Mouse (Mus musculus) regulatory T cell (primary cell): ENCODE measurements around the gene Ddx20.
"Not testable (repeated sequence)": the region's sequence is repeated elsewhere in the genome, so short reads cannot be mapped to it uniquely, and the experiment has no call there.

Experiments
- in situ Hi-C: fragments of 300-600 bp; cut with MboI, MseI; formaldehyde crosslinking; loops from one replicate; pipeline ENCODE4 v1.15.1; 2025; ENCODE audit warnings: high pct_unique_total_duplicates

The Ddx20 gene

GRCm38 (mm10) chr3:105705561-105705960 lies 18.2 kb upstream of the Ddx20 start:
- in situ Hi-C loops = no loop called here

- in situ Hi-C loops = no loop called here
Measured at GRCm38 (mm10) chr3:105705061-105705549, 17.7 kb upstream of the Ddx20 start.

GRCm38 (mm10) chr3:105704031-105705008 lies 16.9 kb upstream of the Ddx20 start, which contains the start of gene Inka2:
TSS of gene Inka2 (plus strand) at chr3:105704599.
- in situ Hi-C loops = no loop called here

DNA sequence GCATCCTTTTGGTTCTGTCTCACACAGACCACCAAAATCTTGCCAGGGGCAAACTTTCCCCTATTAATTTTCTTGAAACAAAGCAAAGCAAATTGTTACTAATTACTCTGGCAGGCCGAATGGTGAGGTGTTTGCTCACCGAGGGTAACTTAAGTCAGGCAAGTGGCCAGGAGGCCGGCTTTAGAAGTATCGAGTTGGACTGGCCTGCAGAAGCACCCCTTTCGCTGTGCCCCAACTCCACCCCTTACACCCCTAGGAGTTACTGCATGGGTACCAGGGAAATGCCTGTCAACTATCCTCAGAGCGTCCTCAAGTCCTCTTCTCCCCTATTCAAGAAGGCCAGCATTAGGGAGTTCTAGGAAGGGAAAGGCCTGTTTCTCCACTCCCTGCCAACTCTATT lies 16.2 kb upstream of the Ddx20 start:
- in situ Hi-C loops = no loop called here

GRCm38 (mm10) chr3:105701399-105701798 lies 14.0 kb upstream of the Ddx20 start:
- in situ Hi-C loops = no loop called here

- in situ Hi-C loops = not testable (repeated sequence)
Measured at GRCm38 (mm10) chr3:105700786-105701185, 13.4 kb upstream of the Ddx20 start.

DNA sequence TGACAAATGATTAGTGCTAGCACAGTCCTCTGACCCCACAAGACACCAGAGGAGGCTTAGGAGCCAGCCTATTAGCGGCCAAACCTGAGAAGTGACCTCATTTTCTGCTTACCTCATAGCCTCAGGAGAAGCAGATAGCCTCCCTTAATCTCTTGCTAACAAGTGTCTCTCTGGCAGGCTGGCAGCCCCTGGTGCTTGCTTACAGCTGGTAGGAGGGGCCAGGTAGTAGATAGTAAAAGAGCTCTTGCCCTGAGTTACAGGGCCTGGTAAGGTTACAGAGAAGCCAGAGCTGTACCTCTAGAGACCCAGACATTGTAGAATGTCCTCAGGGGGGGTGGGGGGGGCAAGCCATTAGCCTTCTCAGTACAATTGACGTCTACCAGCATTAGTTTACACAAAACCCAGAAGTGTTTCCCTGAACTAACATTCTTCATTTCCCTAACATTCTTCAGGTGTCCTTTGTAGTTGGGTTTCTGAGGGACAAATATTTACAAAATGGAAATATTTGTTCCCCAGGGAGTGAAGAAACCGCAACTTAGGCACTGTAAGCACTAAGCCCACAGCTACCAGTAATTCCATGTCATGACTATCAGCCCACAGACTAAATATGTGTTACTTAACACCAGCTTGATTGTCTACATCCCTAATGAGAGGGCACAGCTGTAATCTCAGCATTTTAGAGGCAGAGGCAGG lies 12.0 kb upstream of the Ddx20 start:
- in situ Hi-C loops = loop anchor here (25.0 kb wide), 1 partner anchor 788 kb away; the partner anchor contains the start of gene Dennd2d

- in situ Hi-C loops = loop anchor here (25.0 kb wide), 1 partner anchor 789 kb away; the partner anchor contains the start of gene Dennd2d
Measured at GRCm38 (mm10) chr3:105698311-105698710, 10.9 kb upstream of the Ddx20 start.

- in situ Hi-C loops = loop anchor here (25.0 kb wide), 1 partner anchor 790 kb away; the partner anchor contains the start of gene Dennd2d
Measured at GRCm38 (mm10) chr3:105697148-105697441, 9.7 kb upstream of the Ddx20 start.

GRCm38 (mm10) chr3:105696387-105697147 lies 9.2 kb upstream of the Ddx20 start:
- in situ Hi-C loops = loop anchor here (25.0 kb wide), 1 partner anchor 791 kb away; the partner anchor contains the start of gene Dennd2d

GRCm38 (mm10) chr3:105695476-105696386 lies 8.4 kb upstream of the Ddx20 start:
- in situ Hi-C loops = loop anchor here (25.0 kb wide), 1 partner anchor 792 kb away; the partner anchor contains the start of gene Dennd2d

- in situ Hi-C loops = loop anchor here (25.0 kb wide), 1 partner anchor 794 kb away; the partner anchor contains the start of gene Dennd2d
Measured at GRCm38 (mm10) chr3:105693327-105694080, 6.1 kb upstream of the Ddx20 start.

- in situ Hi-C loops = loop anchor here (5.0 to 25.0 kb wide), 4 partner anchors 46 to 799 kb away; partner anchors contain the start of genes Dennd2d and Wdr77
Measured at GRCm38 (mm10) chr3:105688536-105688935, 1.2 kb upstream of the Ddx20 start.

- in situ Hi-C loops = loop anchor here (5.0 to 25.0 kb wide), 4 partner anchors 48 to 801 kb away; partner anchors contain the start of genes Dennd2d and Wdr77
Measured at GRCm38 (mm10) chr3:105686394-105687323, 715 bp downstream of the Ddx20 start.

DNA sequence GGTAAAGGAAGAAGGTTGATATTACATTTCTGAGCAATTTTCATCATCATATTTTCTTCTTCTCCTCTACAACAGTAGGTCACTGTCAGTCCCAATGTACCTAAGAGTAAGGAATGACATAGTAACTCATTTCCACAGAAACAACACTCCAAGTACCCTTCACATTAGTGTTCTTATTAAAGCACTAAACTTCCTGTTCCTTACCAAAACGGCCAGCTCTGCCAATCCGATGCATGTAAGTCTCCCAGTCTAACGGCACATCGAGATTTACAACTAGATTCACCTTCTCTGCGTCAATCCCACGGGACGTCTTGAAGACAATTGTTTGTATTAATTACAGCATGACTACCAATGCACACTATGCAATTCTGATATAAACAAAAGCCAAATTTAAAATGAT lies 7.0 kb downstream of the Ddx20 start:
- in situ Hi-C loops = loop anchor here (10.0 to 25.0 kb wide), 3 partner anchors 54 to 807 kb away; partner anchors contain the start of genes Dennd2d and Wdr77

GRCm38 (mm10) chr3:105675932-105676331 lies 11.4 kb downstream of the Ddx20 start:
- in situ Hi-C loops = loop anchor here (25.0 kb wide), 1 partner anchor 811 kb away; the partner anchor contains the start of gene Dennd2d

DNA sequence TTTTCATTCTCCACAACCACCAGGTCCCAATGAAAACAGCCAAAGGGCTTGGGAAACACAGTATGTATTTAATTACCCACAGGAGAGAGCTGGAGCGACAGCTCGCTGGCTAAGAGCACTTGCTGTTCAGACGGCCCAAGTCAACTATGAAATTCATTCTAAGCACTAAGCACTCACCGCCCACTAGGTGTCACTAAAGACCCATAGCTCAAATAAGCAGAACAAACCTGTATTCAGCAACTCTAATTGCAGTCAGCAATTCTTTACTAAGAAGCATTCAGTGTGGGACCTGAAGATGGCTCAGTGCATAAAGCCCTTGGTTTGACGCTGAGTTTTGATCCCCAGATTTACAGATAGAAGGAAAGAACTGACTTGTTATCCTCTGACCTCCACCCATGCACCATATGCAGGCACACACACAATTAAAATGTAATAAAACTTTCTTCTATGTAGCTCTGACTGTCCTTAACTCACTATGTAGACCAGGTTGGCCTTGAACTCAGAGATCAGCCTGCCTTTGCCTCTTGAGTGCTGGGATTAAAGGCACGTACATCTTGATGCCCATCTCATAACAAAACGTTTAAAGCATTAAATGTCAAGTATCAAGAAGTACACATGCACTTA lies 12.7 kb downstream of the Ddx20 start:
- in situ Hi-C loops = loop anchor here (25.0 kb wide), 2 partner anchors 763 to 813 kb away; partner anchors contain the start of gene Dennd2d
